Mouse (Mus musculus): ENCODE results near the gene Slx4ip. TPM values are rescaled to one million over a fixed set of nuclear protein-coding genes. Genes with fewer than 3 reads are reported as not detected.

The Slx4ip gene
- polyA plus RNA-seq, 1 experiment from 2014 or later = 4.3 TPM

DNA sequence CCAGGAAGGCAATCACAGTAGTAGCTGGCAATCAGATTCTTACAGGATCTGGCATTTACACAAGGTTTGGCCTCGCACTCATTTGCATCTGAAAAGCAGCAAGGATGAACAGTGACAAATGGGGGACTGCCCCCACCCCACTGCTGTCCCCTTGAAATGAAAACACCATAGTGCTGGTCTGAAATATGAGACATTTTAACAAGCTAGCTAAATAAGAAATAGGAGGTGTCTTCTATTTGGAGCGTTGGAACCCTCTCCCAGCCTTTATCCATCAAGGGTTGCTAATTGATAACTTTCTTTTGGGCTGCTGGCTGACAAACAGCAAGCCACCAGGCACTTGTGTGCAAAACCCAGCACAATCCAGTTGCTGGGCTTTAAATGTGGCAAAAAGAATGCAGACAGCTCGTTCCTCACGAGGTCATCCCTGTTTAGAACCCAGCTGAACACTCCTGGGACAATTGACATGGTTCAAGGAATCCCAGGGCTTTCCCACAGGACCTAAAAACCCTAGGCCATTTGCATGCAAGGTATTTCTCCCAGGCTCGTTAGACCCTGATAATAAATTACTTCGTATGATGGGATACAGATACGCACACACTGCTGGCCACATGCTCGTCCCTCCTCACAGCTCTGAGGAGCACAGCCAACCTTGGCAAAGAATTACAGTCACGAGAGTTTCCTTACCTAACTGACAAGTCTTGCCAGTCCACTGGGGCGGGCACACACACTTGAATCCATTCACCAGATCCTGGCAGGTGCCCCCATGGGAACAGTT lies 201.7 kb downstream of the Slx4ip start:
- Histone ChIP-seq H3K27ac (no peak overlapping the region), H3K4me1 (replicated peaks; ENCODE audit: insufficient read depth, low read length) (peaks cover 15% of the 10 kb centered on the region; the same call in 1 of the 2 replicates), H3K4me2 (ENCODE audit: low read length) (no peak overlapping the region), H3K36me3 (ENCODE audit: insufficient read depth, low read length) (peaks cover 65% of the 10 kb centered on the region), H3K4me3 (replicated peaks; ENCODE audit: low read depth, low read length) (no peak overlapping the region), H3K9ac (ENCODE audit: low read depth, low read length) (no peak overlapping the region), H3K9me3 (replicated peaks; ENCODE audit: low read length) (no peaks in the 10 kb centered on the region), H3K27me3 (ENCODE audit: insufficient read depth, low read length) (no peaks in the 10 kb centered on the region)
- 39% methylated on average over 10 of the region's 10 CpGs for WGBS
- no peak for TF ChIP-seq CTCF (IDR thresholded peaks at IDR 0.05; ENCODE audit: low read depth)
- DNase-seq (ENCODE audit: low spot score) = no peak
- no peak; the same call in 1 of the 2 replicates for ATAC-seq (replicated peaks; ENCODE audit: low FRiP score, low read depth)

DNA sequence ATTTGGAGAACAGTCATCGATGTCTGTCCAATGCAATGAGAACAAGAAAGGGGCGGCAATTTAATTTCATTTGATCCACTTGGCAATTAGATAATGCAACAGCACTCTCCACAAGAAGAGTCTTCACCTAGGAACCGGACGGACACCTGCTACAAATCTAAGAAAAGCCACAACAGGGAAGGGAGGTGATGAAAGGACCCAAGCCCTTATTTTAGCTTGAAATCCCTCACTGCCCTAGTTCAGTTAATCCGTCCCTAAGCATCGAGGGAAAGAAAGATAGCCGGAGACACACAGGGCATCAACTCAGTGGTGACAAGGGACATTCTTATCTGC lies 202.2 kb downstream of the Slx4ip start:
- Histone ChIP-seq H3K4me3 (replicated peaks; ENCODE audit: low read depth, low read length) (no peak overlapping the region), H3K27me3 (ENCODE audit: insufficient read depth, low read length) (no peaks in the 10 kb centered on the region), H3K4me2 (ENCODE audit: low read length) (no peak overlapping the region), H3K9ac (ENCODE audit: low read depth, low read length) (no peak overlapping the region), H3K9me3 (replicated peaks; ENCODE audit: low read length) (no peaks in the 10 kb centered on the region), H3K4me1 (replicated peaks; ENCODE audit: insufficient read depth, low read length) (peaks cover 18% of the 10 kb centered on the region; the same call in 1 of the 2 replicates), H3K27ac (no peak overlapping the region), H3K36me3 (ENCODE audit: insufficient read depth, low read length) (peaks cover 60% of the 10 kb centered on the region)
- ATAC-seq (replicated peaks; ENCODE audit: low FRiP score, low read depth) (no peak), DNase-seq (ENCODE audit: low spot score) (no peak)
- WGBS = 81% methylated on average over 7 of the region's 7 CpGs
- no peak for TF ChIP-seq CTCF (IDR thresholded peaks at IDR 0.05; ENCODE audit: low read depth)

DNA sequence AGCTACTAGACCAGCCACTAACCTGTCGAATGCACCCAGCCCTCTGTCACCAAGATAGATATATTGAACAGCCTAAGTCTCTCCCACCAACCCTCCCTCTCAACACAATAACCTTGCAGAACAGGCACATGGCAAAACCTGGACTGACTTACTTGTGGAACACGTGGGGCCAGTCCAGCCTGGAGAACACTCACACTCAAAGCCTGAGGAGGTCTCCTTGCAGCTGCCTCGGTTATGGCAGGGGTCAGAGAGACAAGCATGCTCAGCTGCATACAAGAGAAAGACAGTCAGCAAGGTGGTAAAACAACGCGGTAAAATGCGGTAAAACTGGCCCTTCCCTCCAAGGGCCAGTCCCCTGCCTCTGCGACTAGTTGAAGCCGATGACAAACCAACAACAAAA lies 203.3 kb downstream of the Slx4ip start:
- no peak for DNase-seq (ENCODE audit: low spot score)
- Histone ChIP-seq H3K4me2 (ENCODE audit: low read length) (no peak overlapping the region), H3K9ac (ENCODE audit: low read depth, low read length) (no peak overlapping the region), H3K4me3 (replicated peaks; ENCODE audit: low read depth, low read length) (no peak overlapping the region), H3K4me1 (replicated peaks; ENCODE audit: insufficient read depth, low read length) (peaks cover 25% of the 10 kb centered on the region; the same call in 1 of the 2 replicates), H3K9me3 (replicated peaks; ENCODE audit: low read length) (no peaks in the 10 kb centered on the region), H3K27ac (no peak overlapping the region), H3K27me3 (ENCODE audit: insufficient read depth, low read length) (no peaks in the 10 kb centered on the region), H3K36me3 (ENCODE audit: insufficient read depth, low read length) (peaks cover 55% of the 10 kb centered on the region)
- no peak for ATAC-seq (replicated peaks; ENCODE audit: low FRiP score, low read depth)
- 77% methylated on average over 8 of the region's 8 CpGs for WGBS
- TF ChIP-seq CTCF (IDR thresholded peaks at IDR 0.05; ENCODE audit: low read depth) = no peak

DNA sequence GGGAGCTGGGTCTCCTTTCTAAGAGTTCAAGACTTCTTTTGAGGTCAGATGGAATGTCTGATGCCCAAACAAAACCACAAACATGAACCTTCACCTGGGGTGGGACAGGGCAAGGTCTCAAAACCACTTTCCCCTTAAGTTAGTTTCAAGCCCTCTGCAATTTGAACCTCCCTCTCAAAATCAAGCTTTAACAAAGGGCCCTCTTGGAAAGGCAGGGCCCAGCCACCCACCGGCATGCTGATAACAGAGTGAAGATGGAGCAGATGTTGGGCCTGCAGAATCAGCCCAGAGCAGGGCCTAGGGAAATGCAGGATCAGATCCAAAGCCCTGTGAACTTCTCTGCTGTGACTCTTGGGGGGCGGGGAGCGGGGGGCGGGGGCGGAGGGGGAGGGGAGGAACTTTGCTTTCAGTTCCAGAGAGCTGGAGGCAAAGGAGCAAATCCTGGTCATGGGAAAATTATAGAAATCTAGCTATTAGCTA lies 206.0 kb downstream of the Slx4ip start:
- peaks cover 28% of the 10 kb centered on the region; the same call in 1 of the 2 replicates for H3K4me1 ChIP-seq (replicated peaks; ENCODE audit: insufficient read depth, low read length)

GRCm38 (mm10) chr2:137098269-137099035 lies 207.4 kb downstream of the Slx4ip start:
- H3K4me1 ChIP-seq (replicated peaks; ENCODE audit: insufficient read depth, low read length) = peaks cover 28% of the 10 kb centered on the region; the same call in 1 of the 2 replicates
- DNase-seq (ENCODE audit: low spot score) = peak; percentile 70
- H3K36me3 ChIP-seq (ENCODE audit: insufficient read depth, low read length) = peaks cover 40% of the 10 kb centered on the region
- peak; percentile 55 for ATAC-seq (replicated peaks; ENCODE audit: low FRiP score, low read depth)
- peak overlapping the region; percentile 25 for H3K27ac ChIP-seq
- H3K9me3 ChIP-seq (replicated peaks; ENCODE audit: low read length) = no peaks in the 10 kb centered on the region
- H3K4me2 ChIP-seq (ENCODE audit: low read length) = no peak overlapping the region
- 0 out of 2 replicates have a peak overlapping the region, but pooled peaks have one; percentile 1 for H3K9ac ChIP-seq (ENCODE audit: low read depth, low read length)
- H3K27me3 ChIP-seq (ENCODE audit: insufficient read depth, low read length) = no peaks in the 10 kb centered on the region
- 28% methylated on average over 11 of the region's 11 CpGs for WGBS
- no peak overlapping the region for H3K4me3 ChIP-seq (replicated peaks; ENCODE audit: low read depth, low read length)
- TF ChIP-seq CTCF (IDR thresholded peaks at IDR 0.05; ENCODE audit: low read depth) = no peak

More for the DNA sequence above, 206.0 kb downstream of the Slx4ip start:
- Histone ChIP-seq H3K27me3 (ENCODE audit: insufficient read depth, low read length) (no peaks in the 10 kb centered on the region), H3K36me3 (ENCODE audit: insufficient read depth, low read length) (peaks cover 43% of the 10 kb centered on the region), H3K9ac (ENCODE audit: low read depth, low read length) (no peak overlapping the region), H3K9me3 (replicated peaks; ENCODE audit: low read length) (no peaks in the 10 kb centered on the region), H3K4me2 (ENCODE audit: low read length) (no peak overlapping the region), H3K27ac (no peak overlapping the region), H3K4me3 (replicated peaks; ENCODE audit: low read depth, low read length) (no peak overlapping the region)
- TF ChIP-seq CTCF (IDR thresholded peaks at IDR 0.05; ENCODE audit: low read depth) = no peak
- no peak for ATAC-seq (replicated peaks; ENCODE audit: low FRiP score, low read depth)
- DNase-seq (ENCODE audit: low spot score) = peak; percentile 44
- WGBS = 26% methylated on average over 5 of the region's 5 CpGs

- TF ChIP-seq CTCF (IDR thresholded peaks at IDR 0.05; ENCODE audit: low read depth) = no peak
- DNase-seq (ENCODE audit: low spot score) (peak; percentile 63), ATAC-seq (replicated peaks; ENCODE audit: low FRiP score, low read depth) (no peak)
- Histone ChIP-seq H3K9ac (ENCODE audit: low read depth, low read length) (no peak overlapping the region), H3K9me3 (replicated peaks; ENCODE audit: low read length) (no peaks in the 10 kb centered on the region), H3K27ac (peak overlapping the region; percentile 25), H3K4me3 (replicated peaks; ENCODE audit: low read depth, low read length) (no peak overlapping the region), H3K4me2 (ENCODE audit: low read length) (no peak overlapping the region), H3K27me3 (ENCODE audit: insufficient read depth, low read length) (no peaks in the 10 kb centered on the region), H3K4me1 (replicated peaks; ENCODE audit: insufficient read depth, low read length) (peaks cover 28% of the 10 kb centered on the region; the same call in 1 of the 2 replicates), H3K36me3 (ENCODE audit: insufficient read depth, low read length) (peaks cover 34% of the 10 kb centered on the region)
- 20% methylated on average over 6 of the region's 6 CpGs for WGBS
Observed at GRCm38 (mm10) chr2:137099211-137099734, 208.3 kb downstream of the Slx4ip start.

Measured in kidney, postnatal 0 days (tissue).